Mouse (Mus musculus): Measurements from ENCODE around the gene Gstp2. TPM values are rescaled to one million over a fixed set of nuclear protein-coding genes. Genes with fewer than 3 reads are reported as not detected.
A peak's percentile ranks its signal among the peaks of the same experiment; 100 is the strongest.

The Gstp2 gene
- polyA plus RNA-seq, 1 experiment from 2014 or later: 5.5 TPM

GRCm38 (mm10) chr19:4088146-4088545 is 42.3 kb upstream of the Gstp2 start:
- no peak overlapping the region for H3K9ac ChIP-seq (ENCODE audit: low read depth, low read length)
- DNase-seq (ENCODE audit: low spot score) (no peak), ATAC-seq (replicated peaks; ENCODE audit: low FRiP score) (no peak)
- H3K4me2 ChIP-seq: no peak overlapping the region
- no peaks in the 10 kb centered on the region for H3K9me3 ChIP-seq (ENCODE audit: control insufficient read depth, low read length)
- no peaks in the 10 kb centered on the region for H3K36me3 ChIP-seq (ENCODE audit: control insufficient read depth, insufficient read depth, low read length)
- H3K4me1 ChIP-seq (replicated peaks; ENCODE audit: control insufficient read depth, insufficient read depth, low read length): peaks cover 8% of the 10 kb centered on the region; the same call in 1 of the 2 replicates
- H3K27me3 ChIP-seq (replicated peaks; ENCODE audit: control insufficient read depth, insufficient read depth, low read length): 0 out of 2 replicates have a peak, but pooled peaks cover 2% of the 10 kb centered on the region
- no peak overlapping the region for H3K27ac ChIP-seq (ENCODE audit: low read depth, low read length)
- 35% methylated on average over 5 of the region's 5 CpGs for WGBS
- H3K4me3 ChIP-seq (ENCODE audit: low read depth, low read length): no peak overlapping the region

GRCm38 (mm10) chr19:4087090-4087489 is 41.3 kb upstream of the Gstp2 start:
- Histone ChIP-seq H3K4me3 (ENCODE audit: low read depth, low read length) (no peak overlapping the region), H3K4me1 (replicated peaks; ENCODE audit: control insufficient read depth, insufficient read depth, low read length) (peaks cover 8% of the 10 kb centered on the region; the same call in 1 of the 2 replicates), H3K9me3 (ENCODE audit: control insufficient read depth, low read length) (no peaks in the 10 kb centered on the region), H3K27ac (ENCODE audit: low read depth, low read length) (no peak overlapping the region), H3K9ac (ENCODE audit: low read depth, low read length) (no peak overlapping the region), H3K27me3 (replicated peaks; ENCODE audit: control insufficient read depth, insufficient read depth, low read length) (peaks cover 5% of the 10 kb centered on the region; the same call in 1 of the 2 replicates), H3K4me2 (no peak overlapping the region), H3K36me3 (ENCODE audit: control insufficient read depth, insufficient read depth, low read length) (no peaks in the 10 kb centered on the region)
- 85% methylated on average over 5 of the region's 5 CpGs for WGBS
- DNase-seq (ENCODE audit: low spot score) (no peak), ATAC-seq (replicated peaks; ENCODE audit: low FRiP score) (no peak)

- Histone ChIP-seq H3K27ac (ENCODE audit: low read depth, low read length) (no peak overlapping the region), H3K4me2 (no peak overlapping the region), H3K4me3 (ENCODE audit: low read depth, low read length) (no peak overlapping the region), H3K9me3 (ENCODE audit: control insufficient read depth, low read length) (no peaks in the 10 kb centered on the region), H3K4me1 (replicated peaks; ENCODE audit: control insufficient read depth, insufficient read depth, low read length) (peaks cover 8% of the 10 kb centered on the region; the same call in 1 of the 2 replicates), H3K36me3 (ENCODE audit: control insufficient read depth, insufficient read depth, low read length) (no peaks in the 10 kb centered on the region), H3K9ac (ENCODE audit: low read depth, low read length) (no peak overlapping the region), H3K27me3 (replicated peaks; ENCODE audit: control insufficient read depth, insufficient read depth, low read length) (peaks cover 7% of the 10 kb centered on the region; the same call in 1 of the 2 replicates)
- WGBS: 83% methylated on average over 15 of the region's 15 CpGs
- DNase-seq (ENCODE audit: low spot score): no peak
- ATAC-seq (replicated peaks; ENCODE audit: low FRiP score): no peak
Measured at GRCm38 (mm10) chr19:4086156-4086555, 40.3 kb upstream of the Gstp2 start.

GRCm38 (mm10) chr19:4084984-4085383 is 39.2 kb upstream of the Gstp2 start:
- ATAC-seq (replicated peaks; ENCODE audit: low FRiP score): no peak
- Histone ChIP-seq H3K4me1 (replicated peaks; ENCODE audit: control insufficient read depth, insufficient read depth, low read length) (peaks cover 16% of the 10 kb centered on the region), H3K9ac (ENCODE audit: low read depth, low read length) (no peak overlapping the region), H3K4me2 (no peak overlapping the region), H3K36me3 (ENCODE audit: control insufficient read depth, insufficient read depth, low read length) (no peaks in the 10 kb centered on the region), H3K27me3 (replicated peaks; ENCODE audit: control insufficient read depth, insufficient read depth, low read length) (peaks cover 7% of the 10 kb centered on the region; the same call in 1 of the 2 replicates), H3K4me3 (ENCODE audit: low read depth, low read length) (no peak overlapping the region), H3K9me3 (ENCODE audit: control insufficient read depth, low read length) (no peaks in the 10 kb centered on the region), H3K27ac (ENCODE audit: low read depth, low read length) (no peak overlapping the region)
- no peak for DNase-seq (ENCODE audit: low spot score)
- WGBS: 90% methylated on average over 1 of the region's 1 CpGs

GRCm38 (mm10) chr19:4083826-4084225 is 38.0 kb upstream of the Gstp2 start:
- Histone ChIP-seq H3K9ac (ENCODE audit: low read depth, low read length) (no peak overlapping the region), H3K27ac (ENCODE audit: low read depth, low read length) (no peak overlapping the region), H3K9me3 (ENCODE audit: control insufficient read depth, low read length) (no peaks in the 10 kb centered on the region), H3K4me2 (no peak overlapping the region), H3K27me3 (replicated peaks; ENCODE audit: control insufficient read depth, insufficient read depth, low read length) (peaks cover 7% of the 10 kb centered on the region; the same call in 1 of the 2 replicates), H3K4me1 (replicated peaks; ENCODE audit: control insufficient read depth, insufficient read depth, low read length) (peaks cover 16% of the 10 kb centered on the region), H3K4me3 (ENCODE audit: low read depth, low read length) (no peak overlapping the region), H3K36me3 (ENCODE audit: control insufficient read depth, insufficient read depth, low read length) (no peaks in the 10 kb centered on the region)
- DNase-seq (ENCODE audit: low spot score) (no peak), ATAC-seq (replicated peaks; ENCODE audit: low FRiP score) (no peak)
- WGBS: 26% methylated on average over 8 of the region's 8 CpGs

GRCm38 (mm10) chr19:4083316-4083715 is 37.5 kb upstream of the Gstp2 start:
- H3K9me3 ChIP-seq (ENCODE audit: control insufficient read depth, low read length): no peaks in the 10 kb centered on the region
- H3K4me2 ChIP-seq: no peak overlapping the region
- H3K4me1 ChIP-seq (replicated peaks; ENCODE audit: control insufficient read depth, insufficient read depth, low read length): peaks cover 16% of the 10 kb centered on the region
- no peak overlapping the region for H3K9ac ChIP-seq (ENCODE audit: low read depth, low read length)
- H3K4me3 ChIP-seq (ENCODE audit: low read depth, low read length): no peak overlapping the region
- DNase-seq (ENCODE audit: low spot score) (no peak), ATAC-seq (replicated peaks; ENCODE audit: low FRiP score) (no peak)
- no peaks in the 10 kb centered on the region for H3K36me3 ChIP-seq (ENCODE audit: control insufficient read depth, insufficient read depth, low read length)
- H3K27ac ChIP-seq (ENCODE audit: low read depth, low read length): no peak overlapping the region
- 78% methylated on average over 7 of the region's 7 CpGs for WGBS
- H3K27me3 ChIP-seq (replicated peaks; ENCODE audit: control insufficient read depth, insufficient read depth, low read length): peaks cover 7% of the 10 kb centered on the region; the same call in 1 of the 2 replicates

- peaks cover 7% of the 10 kb centered on the region; the same call in 1 of the 2 replicates for H3K27me3 ChIP-seq (replicated peaks; ENCODE audit: control insufficient read depth, insufficient read depth, low read length)
- 70% methylated on average over 11 of the region's 11 CpGs for WGBS
- H3K27ac ChIP-seq (ENCODE audit: low read depth, low read length): no peak overlapping the region
- H3K9me3 ChIP-seq (ENCODE audit: control insufficient read depth, low read length): no peaks in the 10 kb centered on the region
- H3K4me1 ChIP-seq (replicated peaks; ENCODE audit: control insufficient read depth, insufficient read depth, low read length): peaks cover 16% of the 10 kb centered on the region
- no peak overlapping the region for H3K4me2 ChIP-seq
- no peak for ATAC-seq (replicated peaks; ENCODE audit: low FRiP score)
- H3K4me3 ChIP-seq (ENCODE audit: low read depth, low read length): no peak overlapping the region
- no peak for DNase-seq (ENCODE audit: low spot score)
- no peak overlapping the region for H3K9ac ChIP-seq (ENCODE audit: low read depth, low read length)
- H3K36me3 ChIP-seq (ENCODE audit: control insufficient read depth, insufficient read depth, low read length): no peaks in the 10 kb centered on the region
Measured at GRCm38 (mm10) chr19:4082219-4082965, 36.6 kb upstream of the Gstp2 start.

GRCm38 (mm10) chr19:4081394-4081793 is 35.6 kb upstream of the Gstp2 start, which contains the start of gene Cabp2:
Gene Cabp2, plus strand, starts transcription at chr19:4081578.
- peak within 1 kb of the TSS; percentile 17; the same call in 1 of the 2 replicates for H3K4me2 ChIP-seq
- DNase-seq (ENCODE audit: low spot score): no peak
- no peak within 1 kb of the TSS for H3K4me3 ChIP-seq (ENCODE audit: low read depth, low read length)
- 76% methylated on average over 3 of the region's 3 CpGs for WGBS
- no peaks in the 10 kb centered on the region for H3K36me3 ChIP-seq (ENCODE audit: control insufficient read depth, insufficient read depth, low read length)
- H3K27me3 ChIP-seq (replicated peaks; ENCODE audit: control insufficient read depth, insufficient read depth, low read length): peaks cover 7% of the 10 kb centered on the region; the same call in 1 of the 2 replicates
- no peak within 1 kb of the TSS; the same call in 1 of the 2 replicates for H3K27ac ChIP-seq (ENCODE audit: low read depth, low read length)
- no peak for ATAC-seq (replicated peaks; ENCODE audit: low FRiP score)
- peaks cover 16% of the 10 kb centered on the region for H3K4me1 ChIP-seq (replicated peaks; ENCODE audit: control insufficient read depth, insufficient read depth, low read length)
- H3K9me3 ChIP-seq (ENCODE audit: control insufficient read depth, low read length): no peaks in the 10 kb centered on the region
- H3K9ac ChIP-seq (ENCODE audit: low read depth, low read length): no peak within 1 kb of the TSS
